Mouse (Mus musculus): ENCODE data around the gene Zfp593. TPM values are rescaled to one million over a fixed set of nuclear protein-coding genes. Genes with fewer than 3 reads are reported as not detected.

Zfp593 gene
- 14.9 and 15.6 TPM in 2 replicates for polyA plus RNA-seq (2015; fragmentation: Nextera tagmentation; extraction: Ambion mirVana)

GRCm38 (mm10) chr4:134245148-134245843 is at the start of gene Zfp593:
Zfp593 (minus strand) TSS chr4:134245592.
- Histone ChIP-seq H3K27ac (no peak within 1 kb of the TSS), H3K4me3 (replicated peaks) (peak within 1 kb of the TSS; percentile 81), H3K9me3 (no peaks in the 10 kb centered on the region), H3K9ac (replicated peaks) (peak within 1 kb of the TSS; percentile 82), H3K27me3 (peaks cover 41% of the 10 kb centered on the region), H3K4me1 (replicated peaks) (peaks cover 35% of the 10 kb centered on the region), H3K36me3 (no peaks in the 10 kb centered on the region), H3K4me2 (replicated peaks) (peak within 1 kb of the TSS; percentile 98)
- WGBS: under 1% methylated on average over 60 of the region's 60 CpGs
- ATAC-seq: peak; percentile 69

GRCm38 (mm10) chr4:134293692-134294163 is 48.3 kb upstream of the Zfp593 start:
- ATAC-seq: no peak
- no peak overlapping the region for H3K27ac ChIP-seq
- H3K9me3 ChIP-seq: no peaks in the 10 kb centered on the region
- H3K36me3 ChIP-seq: no peaks in the 10 kb centered on the region
- H3K9ac ChIP-seq (replicated peaks): no peak overlapping the region
- no peak overlapping the region for H3K4me3 ChIP-seq (replicated peaks)
- peaks cover 3% of the 10 kb centered on the region for H3K4me1 ChIP-seq (replicated peaks)
- H3K4me2 ChIP-seq (replicated peaks): no peak overlapping the region
- 77% methylated on average over 9 of the region's 9 CpGs for WGBS
- H3K27me3 ChIP-seq: peaks cover 13% of the 10 kb centered on the region

DNA sequence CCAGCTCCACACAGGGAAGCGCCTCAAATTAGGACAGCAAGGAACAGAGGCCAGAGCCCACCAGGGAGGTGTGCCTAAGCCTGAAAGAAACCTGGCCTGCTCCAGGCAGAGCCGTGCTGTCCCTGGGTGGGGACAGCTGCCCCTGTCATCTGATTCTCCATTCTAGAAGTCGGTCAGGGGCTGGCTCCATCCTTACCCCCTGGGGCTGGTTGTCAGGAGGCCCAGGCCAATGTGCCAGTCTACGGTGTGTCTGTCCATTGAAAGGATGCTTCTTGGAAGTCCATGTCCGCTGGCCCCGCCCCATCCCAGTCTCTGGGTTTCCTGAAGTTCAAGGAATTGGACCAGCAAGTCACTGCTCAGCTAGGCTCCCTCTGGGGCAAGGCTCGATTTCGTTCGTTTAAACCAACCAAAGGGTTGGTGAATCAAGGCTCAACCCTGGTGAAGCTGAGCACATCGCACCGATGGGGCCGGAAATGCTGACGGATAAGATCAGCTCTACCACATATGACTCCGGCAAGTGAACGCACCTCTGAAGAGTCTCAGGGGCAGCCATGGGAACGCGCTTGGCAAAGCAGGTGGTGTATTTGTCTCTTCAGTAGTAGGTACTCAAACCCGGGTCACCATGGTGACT is 47.8 kb upstream of the Zfp593 start:
- Histone ChIP-seq H3K4me3 (replicated peaks) (no peak overlapping the region), H3K9me3 (no peaks in the 10 kb centered on the region), H3K36me3 (no peaks in the 10 kb centered on the region), H3K4me1 (replicated peaks) (peaks cover 9% of the 10 kb centered on the region), H3K27me3 (peaks cover 13% of the 10 kb centered on the region), H3K9ac (replicated peaks) (no peak overlapping the region; the same call in 1 of the 2 replicates), H3K4me2 (replicated peaks) (no peak overlapping the region), H3K27ac (no peak overlapping the region)
- ATAC-seq: no peak
- 79% methylated on average over 18 of the region's 18 CpGs for WGBS

DNA sequence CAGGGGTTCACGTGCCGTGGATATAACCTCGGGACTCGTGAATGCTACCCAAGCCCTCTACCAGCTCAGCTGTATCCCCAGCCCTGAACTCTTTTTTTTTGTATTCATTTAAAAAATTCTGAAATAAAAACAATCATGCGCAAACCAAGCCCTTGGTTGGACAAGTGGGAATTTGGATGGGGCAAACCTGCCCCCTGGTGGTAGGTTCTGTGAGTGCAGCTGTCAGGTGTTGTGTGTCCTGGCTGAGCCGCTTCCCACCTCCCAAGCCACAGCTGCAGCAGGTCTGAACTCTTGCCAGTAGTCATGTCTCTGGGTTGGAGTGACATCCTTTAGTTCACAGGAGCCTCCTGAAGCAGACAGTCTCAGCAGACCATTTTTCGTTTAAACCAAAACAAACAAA is 46.7 kb upstream of the Zfp593 start:
- H3K9me3 ChIP-seq: no peaks in the 10 kb centered on the region
- H3K27me3 ChIP-seq: peaks cover 13% of the 10 kb centered on the region
- peaks cover 11% of the 10 kb centered on the region for H3K4me1 ChIP-seq (replicated peaks)
- H3K4me2 ChIP-seq (replicated peaks): no peak overlapping the region
- no peaks in the 10 kb centered on the region for H3K36me3 ChIP-seq
- no peak overlapping the region for H3K4me3 ChIP-seq (replicated peaks)
- WGBS: 21% methylated on average over 7 of the region's 7 CpGs
- no peak overlapping the region for H3K27ac ChIP-seq
- ATAC-seq: no peak
- no peak overlapping the region for H3K9ac ChIP-seq (replicated peaks)

DNA sequence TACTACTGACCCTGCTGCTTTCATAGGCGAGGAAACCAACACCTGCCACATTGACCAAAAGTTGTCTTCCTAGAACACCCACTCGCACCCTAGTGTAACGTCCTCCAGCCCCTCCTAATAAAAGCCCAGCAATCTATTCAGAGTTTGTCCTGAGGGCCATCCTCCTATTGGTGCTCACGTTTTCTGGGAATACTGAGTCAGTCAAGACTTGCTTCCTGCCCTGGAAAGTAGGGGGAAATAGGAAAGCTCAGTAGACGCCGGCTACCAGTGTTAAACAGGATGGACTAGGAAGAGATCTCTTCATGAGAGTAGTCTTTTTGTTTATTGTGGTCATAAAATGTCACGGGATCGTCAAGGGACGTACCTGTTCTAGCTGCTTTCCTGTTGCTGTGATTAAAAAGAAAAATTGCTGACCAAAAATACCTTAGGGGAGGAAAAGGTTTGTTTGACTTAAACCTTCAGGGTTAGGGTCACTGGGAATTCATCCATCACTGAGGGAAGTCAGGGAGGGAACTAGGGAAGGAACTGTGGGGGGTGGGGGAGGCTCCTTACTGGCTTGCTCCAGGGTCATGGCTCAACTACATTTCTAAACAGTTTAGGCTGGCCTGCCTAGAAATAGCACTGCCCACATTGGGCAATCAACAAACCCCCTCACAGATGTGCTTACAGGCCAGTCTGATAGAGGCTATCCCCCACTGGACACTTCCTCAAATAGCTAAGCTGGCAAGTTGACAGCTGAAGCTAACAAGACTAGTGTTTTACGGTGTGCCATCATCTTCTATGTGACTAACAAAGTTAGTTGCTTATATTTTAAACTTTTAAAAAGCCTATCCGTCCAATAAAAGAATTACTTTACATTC is 43.2 kb upstream of the Zfp593 start:
- H3K9ac ChIP-seq (replicated peaks): peak overlapping the region; percentile 100
- no peaks in the 10 kb centered on the region for H3K9me3 ChIP-seq
- ATAC-seq: no peak
- peaks cover 8% of the 10 kb centered on the region for H3K36me3 ChIP-seq
- peak overlapping the region; percentile 72 for H3K4me2 ChIP-seq (replicated peaks)
- peak overlapping the region; percentile 93 for H3K4me3 ChIP-seq (replicated peaks)
- WGBS: 51% methylated on average over 11 of the region's 11 CpGs
- peaks cover 8% of the 10 kb centered on the region for H3K27me3 ChIP-seq
- peaks cover 28% of the 10 kb centered on the region for H3K4me1 ChIP-seq (replicated peaks)
- H3K27ac ChIP-seq: peak overlapping the region; percentile 100

- peak within 1 kb of the TSS; percentile 96 for H3K4me2 ChIP-seq (replicated peaks)
- H3K27ac ChIP-seq: peak within 1 kb of the TSS; percentile 100
- peak; percentile 84 for ATAC-seq
- peak within 1 kb of the TSS; percentile 100 for H3K9ac ChIP-seq (replicated peaks)
- H3K36me3 ChIP-seq: peaks cover 18% of the 10 kb centered on the region
- under 1% methylated on average over 39 of the region's 43 CpGs for WGBS
- no peaks in the 10 kb centered on the region for H3K9me3 ChIP-seq
- peaks cover 3% of the 10 kb centered on the region; the same call in 1 of the 2 replicates for H3K27me3 ChIP-seq
- H3K4me3 ChIP-seq (replicated peaks): peak within 1 kb of the TSS; percentile 93
- peaks cover 28% of the 10 kb centered on the region for H3K4me1 ChIP-seq (replicated peaks)
Measured at GRCm38 (mm10) chr4:134287575-134288025, 42.2 kb upstream of the Zfp593 start, which contains the start of gene Pdik1l. Pdik1l (minus strand) TSS chr4:134287895.

- ATAC-seq: peak; percentile 97
- WGBS: under 1% methylated on average over 57 of the region's 59 CpGs
- Histone ChIP-seq H3K27ac (peak overlapping the region; percentile 100), H3K27me3 (no peaks in the 10 kb centered on the region), H3K9me3 (no peaks in the 10 kb centered on the region), H3K4me1 (replicated peaks) (peaks cover 28% of the 10 kb centered on the region), H3K36me3 (peaks cover 20% of the 10 kb centered on the region), H3K4me3 (replicated peaks) (peak overlapping the region; percentile 93), H3K9ac (replicated peaks) (peak overlapping the region; percentile 100), H3K4me2 (replicated peaks) (peak overlapping the region; percentile 96)
Measured at GRCm38 (mm10) chr4:134287168-134287564, 41.8 kb upstream of the Zfp593 start.

DNA sequence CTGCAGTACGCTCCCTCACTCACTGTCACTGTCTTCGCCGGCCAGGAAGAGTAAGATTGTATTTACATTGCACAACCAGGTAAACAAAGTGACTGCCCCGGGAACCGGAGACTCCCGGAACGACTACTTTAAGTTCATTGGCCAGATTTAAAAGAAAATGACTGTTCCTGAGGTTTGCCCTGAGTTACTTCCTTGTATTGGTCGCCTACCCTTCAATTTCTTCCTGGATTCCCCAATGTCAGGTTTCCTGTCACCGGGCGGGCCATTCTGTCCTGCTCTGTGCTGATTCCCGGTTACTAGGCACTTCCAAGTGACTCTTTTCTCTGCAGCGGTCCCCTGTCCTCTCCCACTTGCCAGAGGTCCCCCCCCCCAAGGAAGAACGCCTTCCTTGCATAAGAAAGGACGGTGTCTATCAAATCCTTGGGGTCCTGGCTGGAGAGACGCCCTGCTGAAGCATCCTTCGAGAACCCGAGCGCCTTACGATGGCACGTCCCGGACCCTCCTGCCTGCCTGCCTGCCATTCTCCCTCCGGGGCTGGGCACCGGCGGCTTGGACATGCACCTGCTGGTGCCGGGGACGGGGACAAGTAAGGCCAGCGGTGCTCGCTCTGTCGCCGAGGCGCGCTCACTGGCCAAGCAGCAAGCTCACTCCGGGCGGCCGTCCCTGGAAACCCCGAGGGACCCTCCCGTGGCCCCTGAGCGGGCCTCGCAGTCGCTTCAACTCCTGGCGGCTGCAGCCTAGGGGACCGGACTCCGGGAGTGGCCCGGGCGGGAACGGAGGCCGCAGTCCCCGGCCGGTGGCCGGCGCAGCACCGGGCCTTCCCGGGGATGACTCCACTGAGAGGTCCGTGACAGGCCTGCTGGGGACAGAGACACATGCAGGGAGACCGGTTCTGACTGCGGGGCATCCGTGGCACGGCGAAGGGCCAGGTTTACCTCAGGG is 41.1 kb upstream of the Zfp593 start:
- Histone ChIP-seq H3K9me3 (no peaks in the 10 kb centered on the region), H3K36me3 (peaks cover 25% of the 10 kb centered on the region), H3K4me3 (replicated peaks) (peak overlapping the region; percentile 93), H3K4me1 (replicated peaks) (peaks cover 28% of the 10 kb centered on the region), H3K27me3 (no peaks in the 10 kb centered on the region), H3K9ac (replicated peaks) (peak overlapping the region; percentile 100), H3K4me2 (replicated peaks) (peak overlapping the region; percentile 96), H3K27ac (peak overlapping the region; percentile 100)
- 4% methylated on average over 54 of the region's 59 CpGs for WGBS
- ATAC-seq: no peak; the same call in 1 of the 2 replicates

DNA sequence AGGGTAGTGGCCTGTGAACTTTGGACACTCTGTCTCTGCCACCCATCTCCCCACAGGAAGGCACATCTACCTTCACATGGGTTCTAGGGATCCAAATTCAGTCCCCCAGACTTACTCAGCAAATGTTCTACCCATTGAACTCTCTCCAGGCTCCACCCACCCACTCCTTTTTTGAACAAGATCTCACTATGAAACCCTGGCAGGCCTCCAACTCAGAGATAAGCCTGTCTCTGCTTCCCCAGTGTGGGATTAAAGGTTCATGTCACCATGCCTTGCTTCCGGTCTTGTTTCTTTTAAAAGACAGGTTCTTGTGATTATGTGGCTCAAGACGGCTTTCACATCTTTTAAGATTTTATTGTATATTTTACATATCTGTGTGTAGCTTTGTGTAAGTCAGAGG is 39.5 kb upstream of the Zfp593 start:
- Histone ChIP-seq H3K4me3 (replicated peaks) (no peak overlapping the region), H3K9me3 (no peaks in the 10 kb centered on the region), H3K27ac (no peak overlapping the region), H3K4me1 (replicated peaks) (peaks cover 28% of the 10 kb centered on the region), H3K4me2 (replicated peaks) (no peak overlapping the region), H3K9ac (replicated peaks) (no peak overlapping the region), H3K36me3 (peaks cover 38% of the 10 kb centered on the region), H3K27me3 (no peaks in the 10 kb centered on the region)
- 93% methylated on average over 2 of the region's 2 CpGs for WGBS
- ATAC-seq: no peak

- no peak overlapping the region for H3K4me3 ChIP-seq (replicated peaks)
- H3K4me1 ChIP-seq (replicated peaks): no peaks in the 10 kb centered on the region
- WGBS: 7% methylated on average over 14 of the region's 14 CpGs
- no peak overlapping the region for H3K9ac ChIP-seq (replicated peaks)
- H3K27ac ChIP-seq: no peak overlapping the region
- peaks cover 21% of the 10 kb centered on the region for H3K36me3 ChIP-seq
- H3K4me2 ChIP-seq (replicated peaks): no peak overlapping the region
- no peak for ATAC-seq
- no peaks in the 10 kb centered on the region for H3K27me3 ChIP-seq
- no peaks in the 10 kb centered on the region for H3K9me3 ChIP-seq
Measured at GRCm38 (mm10) chr4:134273417-134274345, 28.3 kb upstream of the Zfp593 start.

Measured in midbrain, embryonic 13.5 days (tissue).